Mouse (Mus musculus) olfactory bulb, adult 2 months (tissue): ENCODE results near the gene Inf2. TPM values are rescaled to one million over a fixed set of nuclear protein-coding genes. Genes with fewer than 3 reads are reported as not detected.
A peak's percentile ranks its signal among the peaks of the same experiment; 100 is the strongest.

Experiments used
- H3K27ac ChIP-seq: fragments of 200-500 bp; 2 replicates; pipeline ENCODE4 v1.5.1; 2012; ENCODE audit warnings: low read depth, low read length; ENCODE audit not compliant: insufficient read depth
- H3K4me1 ChIP-seq: fragments of 200-500 bp; 2 replicates; pipeline ENCODE4 v1.6.1; 2012; ENCODE audit warnings: low read length; ENCODE audit not compliant: control insufficient read depth, insufficient read depth
- H3K4me3 ChIP-seq: fragments of 200-500 bp; 2 replicates; pipeline ENCODE4 v1.5.1; 2012; ENCODE audit warnings: mild to moderate bottlenecking, low read depth, low read length, moderate library complexity; ENCODE audit not compliant: insufficient read depth
- CTCF ChIP-seq: fragments of 200-500 bp; IDR thresholded peaks from 2 replicates; pipeline ENCODE4 v1.5.1; 2012; ENCODE audit warnings: low read depth, mild to moderate bottlenecking, low read length, moderate library complexity; ENCODE audit not compliant: insufficient read depth
- POLR2A ChIP-seq: fragments of 200-500 bp; IDR thresholded peaks from 2 replicates; pipeline ENCODE4 v1.6.1; 2012; ENCODE audit warnings: mild to moderate bottlenecking, low read depth, low read length, moderate library complexity; ENCODE audit not compliant: insufficient read depth
- WGBS: fragments of 180-500 bp; shearing (Covaris S2); methylation state at CpG from one replicate; pipeline ENCODE4 v1.1.7; 2018; 5-methylcytosine and 5-hydroxymethylcytosine counted together
- polyA plus RNA-seq: library from polyadenylated mRNA; stranded (reverse); fragments of >200 nt; gene quantifications from 2 replicates; pipeline ENCODE4 v1.2.4, GENCODE M21; 2012; ENCODE audit warnings: low replicate concordance; ENCODE audit not compliant: missing spikeins, insufficient read depth, insufficient read length

Gene Inf2
- polyA plus RNA-seq, 1 experiment = not detected

GRCm38 (mm10) chr12:112632907-112633306, 44.3 kb downstream of the Inf2 start:
- WGBS = 90% methylated on average over 5 of the region's 5 CpGs

GRCm38 (mm10) chr12:112633686-112634085, 45.1 kb downstream of the Inf2 start:
- no peak overlapping the region for H3K27ac ChIP-seq
- 77% methylated on average over 9 of the region's 9 CpGs for WGBS
- peaks cover 10% of the 10 kb centered on the region for H3K4me1 ChIP-seq
- TF ChIP-seq CTCF (no peak), POLR2A (no peak)
- no peak overlapping the region for H3K4me3 ChIP-seq

More at GRCm38 (mm10) chr12:112632907-112633306, 44.3 kb downstream of the Inf2 start:
- TF ChIP-seq CTCF = no peak
- no peak for TF ChIP-seq POLR2A
- no peak overlapping the region for H3K4me3 ChIP-seq
- H3K4me1 ChIP-seq = peaks cover 13% of the 10 kb centered on the region
- no peak overlapping the region for H3K27ac ChIP-seq

- TF ChIP-seq CTCF = no peak
- no peak for TF ChIP-seq POLR2A
- Histone ChIP-seq H3K27ac (no peak overlapping the region), H3K4me1 (no peaks in the 10 kb centered on the region), H3K4me3 (no peak overlapping the region)
- 89% methylated on average over 10 of the region's 10 CpGs for WGBS
These were observed 50.9 kb downstream of the Inf2 start for GRCm38 (mm10) chr12:112639526-112639925.

GRCm38 (mm10) chr12:112643126-112643525, 54.5 kb downstream of the Inf2 start:
- 92% methylated on average over 6 of the region's 6 CpGs for WGBS
- TF ChIP-seq POLR2A (no peak), CTCF (no peak)
- Histone ChIP-seq H3K27ac (no peak overlapping the region), H3K4me1 (peaks cover 25% of the 10 kb centered on the region), H3K4me3 (no peak overlapping the region)

GRCm38 (mm10) chr12:112644180-112644854, 55.7 kb downstream of the Inf2 start, which contains the start of gene Siva1:
Siva1 (plus strand) TSS chr12:112644679.
- Histone ChIP-seq H3K4me1 (peaks cover 35% of the 10 kb centered on the region), H3K27ac (peak within 1 kb of the TSS; percentile 29; the same call in 1 of the 2 replicates), H3K4me3 (peak within 1 kb of the TSS; percentile 82)
- no peak for TF ChIP-seq POLR2A
- TF ChIP-seq CTCF = no peak
- WGBS = under 1% methylated on average over 45 of the region's 46 CpGs

GRCm38 (mm10) chr12:112644855-112645506, 56.4 kb downstream of the Inf2 start:
- peak overlapping the region; percentile 29; the same call in 1 of the 2 replicates for H3K27ac ChIP-seq
- H3K4me3 ChIP-seq = peak overlapping the region; percentile 82
- H3K4me1 ChIP-seq = peaks cover 35% of the 10 kb centered on the region
- WGBS = under 1% methylated on average over 75 of the region's 75 CpGs
- peak; percentile 78 for TF ChIP-seq POLR2A
- TF ChIP-seq CTCF = no peak

GRCm38 (mm10) chr12:112646139-112646538, 57.6 kb downstream of the Inf2 start:
- Histone ChIP-seq H3K4me3 (no peak overlapping the region), H3K27ac (no peak overlapping the region), H3K4me1 (peaks cover 35% of the 10 kb centered on the region)
- TF ChIP-seq POLR2A (no peak), CTCF (no peak)
- WGBS = 38% methylated on average over 6 of the region's 6 CpGs

- TF ChIP-seq CTCF (no peak), POLR2A (no peak)
- Histone ChIP-seq H3K4me3 (no peak overlapping the region), H3K27ac (peak overlapping the region; percentile 83), H3K4me1 (peaks cover 35% of the 10 kb centered on the region)
- 47% methylated on average over 5 of the region's 5 CpGs for WGBS
These were observed 59.5 kb downstream of the Inf2 start for GRCm38 (mm10) chr12:112648081-112648480.

- no peak for TF ChIP-seq POLR2A
- no peak for TF ChIP-seq CTCF
- Histone ChIP-seq H3K4me1 (peaks cover 21% of the 10 kb centered on the region), H3K4me3 (no peak overlapping the region), H3K27ac (no peak overlapping the region)
- WGBS = 50% methylated on average over 5 of the region's 5 CpGs
These were observed 63.3 kb downstream of the Inf2 start for GRCm38 (mm10) chr12:112651778-112652439.
